In genomic region chr2:166438207-166438606, GRCm38 (mm10) we compare ENCODE assay signal across 19 mouse cellular contexts.
DNase-seq lines count a peak whose midpoint lies in the region; ATAC-seq and TF ChIP-seq lines count a peak whose summit lies in the region.
"Had no signal": no experiment of that assay in that cellular context is flagged by ENCODE, and none has a peak within 500 bp of the region (broad histone marks: within the 10 kb centered on the region; RNA-seq: fewer than 3 reads in every experiment).

No protein-coding gene starts in this region.

- no peak for TF ChIP-seq POLR2A in brain, embryonic 14.5 days (IDR thresholded peaks at IDR 0.05; ENCODE audit: borderline replicate concordance, extremely low read depth, insufficient read depth, insufficient read length, poor library complexity, severe bottlenecking)

- no peaks in the 10 kb centered on the region for H3K9me3 ChIP-seq in hindbrain, embryonic 13.5 days
- H3K9me3 ChIP-seq in hindbrain, embryonic 12.5 days (replicated peaks): no peaks in the 10 kb centered on the region
- H3K9me3 ChIP-seq in neural tube, embryonic 13.5 days: no peaks in the 10 kb centered on the region
- H3K9me3 ChIP-seq in neural tube, embryonic 15.5 days (replicated peaks): no peaks in the 10 kb centered on the region
- H3K9me3 ChIP-seq: embryonic facial prominence, embryonic 15.5 days; forebrain, embryonic 10.5 days; heart, embryonic 13.5 days had no signal

- H3K9ac ChIP-seq in hindbrain, embryonic 13.5 days: no peak overlapping the region
- no peak overlapping the region for H3K9ac ChIP-seq in hindbrain, embryonic 12.5 days
- no peak overlapping the region for H3K9ac ChIP-seq in neural tube, embryonic 13.5 days
- H3K9ac ChIP-seq in neural tube, embryonic 15.5 days (replicated peaks): no peak overlapping the region
- H3K9ac ChIP-seq: embryonic facial prominence, embryonic 15.5 days; heart, embryonic 13.5 days had no signal

- WGBS in hindbrain, embryonic 13.5 days: 61% methylated on average over 9 of the region's 9 CpGs
- WGBS in hindbrain, embryonic 12.5 days: 75% methylated on average over 9 of the region's 9 CpGs
- WGBS in neural tube, embryonic 13.5 days: 50% methylated on average over 9 of the region's 9 CpGs
- 46% methylated on average over 9 of the region's 9 CpGs for WGBS in neural tube, embryonic 15.5 days

- TF ChIP-seq CTCF in brain, embryonic 14.5 days (IDR thresholded peaks at IDR 0.05; ENCODE audit: borderline replicate concordance, extremely low read depth, insufficient read depth, insufficient read length): no peak

- ATAC-seq in hindbrain, embryonic 13.5 days (ENCODE audit: low FRiP score): no peak
- no peak for ATAC-seq in hindbrain, embryonic 12.5 days (ENCODE audit: low FRiP score)
- no peak for ATAC-seq in neural tube, embryonic 13.5 days (ENCODE audit: low read depth)
- no peak for ATAC-seq in neural tube, embryonic 15.5 days (ENCODE audit: low FRiP score)
- ATAC-seq: hindbrain, postnatal 0 days had no signal

- peaks cover 11% of the 10 kb centered on the region; the same call in 1 of the 2 replicates for H3K27me3 ChIP-seq in hindbrain, embryonic 13.5 days
- 0 out of 2 replicates have a peak, but pooled peaks cover 7% of the 10 kb centered on the region for H3K27me3 ChIP-seq in hindbrain, embryonic 12.5 days
- H3K27me3 ChIP-seq in neural tube, embryonic 13.5 days: peaks cover 4% of the 10 kb centered on the region; the same call in 1 of the 2 replicates
- H3K27me3 ChIP-seq in neural tube, embryonic 15.5 days (replicated peaks): no peaks in the 10 kb centered on the region
- H3K27me3 ChIP-seq: embryonic facial prominence, embryonic 15.5 days; heart, embryonic 13.5 days had no signal

- H3K36me3 ChIP-seq in hindbrain, embryonic 13.5 days: no peaks in the 10 kb centered on the region
- H3K36me3 ChIP-seq in hindbrain, embryonic 12.5 days: no peaks in the 10 kb centered on the region
- no peaks in the 10 kb centered on the region for H3K36me3 ChIP-seq in neural tube, embryonic 13.5 days
- no peaks in the 10 kb centered on the region for H3K36me3 ChIP-seq in neural tube, embryonic 15.5 days
- H3K36me3 ChIP-seq: embryonic facial prominence, embryonic 15.5 days; forebrain, embryonic 10.5 days; G1E; heart, embryonic 13.5 days had no signal

- peak; percentile 67 for DNase-seq in brain, embryonic 14.5 days (ENCODE audit: low read depth)
- no peak for DNase-seq in cerebellum, adult 9-11 months
- DNase-seq: adrenal gland, postnatal 10 days; cerebellum, adult 18-20 months; cerebellum, postnatal 10 days; gastrocnemius, adult 2 months; gastrocnemius, postnatal 36 days; heart, adult 11 months; heart, postnatal 36 days had no signal

- peaks cover 44% of the 10 kb centered on the region for H3K4me1 ChIP-seq in hindbrain, embryonic 13.5 days (replicated peaks)
- H3K4me1 ChIP-seq in hindbrain, embryonic 12.5 days: peaks cover 31% of the 10 kb centered on the region
- H3K4me1 ChIP-seq in neural tube, embryonic 13.5 days (replicated peaks): peaks cover 60% of the 10 kb centered on the region
- peaks cover 56% of the 10 kb centered on the region for H3K4me1 ChIP-seq in neural tube, embryonic 15.5 days

- no peak overlapping the region for H3K4me3 ChIP-seq in hindbrain, embryonic 13.5 days
- H3K4me3 ChIP-seq in hindbrain, embryonic 12.5 days: no peak overlapping the region
- H3K4me3 ChIP-seq in neural tube, embryonic 13.5 days: no peak overlapping the region
- H3K4me3 ChIP-seq in neural tube, embryonic 15.5 days (replicated peaks): no peak overlapping the region
- H3K4me3 ChIP-seq: embryonic facial prominence, embryonic 15.5 days; erythroblast, embryonic 14.5 days; forebrain, embryonic 10.5 days; gastrocnemius, adult 2 months; heart, embryonic 13.5 days had no signal

- H3K27ac ChIP-seq in hindbrain, embryonic 13.5 days: peak overlapping the region; percentile 44
- H3K27ac ChIP-seq in hindbrain, embryonic 12.5 days: no peak overlapping the region
- H3K27ac ChIP-seq in neural tube, embryonic 13.5 days (replicated peaks): peak overlapping the region; percentile 64
- no peak overlapping the region for H3K27ac ChIP-seq in neural tube, embryonic 15.5 days (replicated peaks)
- H3K27ac ChIP-seq: embryonic facial prominence, embryonic 15.5 days; forebrain, embryonic 10.5 days; gastrocnemius, adult 2 months; heart, embryonic 13.5 days; hindbrain, postnatal 0 days had no signal

- no peak overlapping the region for H3K4me2 ChIP-seq in hindbrain, embryonic 13.5 days
- H3K4me2 ChIP-seq in hindbrain, embryonic 12.5 days (replicated peaks): no peak overlapping the region
- H3K4me2 ChIP-seq in neural tube, embryonic 13.5 days: no peak overlapping the region
- no peak overlapping the region for H3K4me2 ChIP-seq in neural tube, embryonic 15.5 days
- H3K4me2 ChIP-seq: embryonic facial prominence, embryonic 15.5 days; heart, embryonic 13.5 days had no signal

Comparison
In these comparisons a context has a peak if more than half of its experiments do, and no peak if none do; other contexts are left out.
1. H3K27ac ChIP-seq: peak in hindbrain, embryonic 13.5 days (single experiment) and neural tube, embryonic 13.5 days (single experiment); none in hindbrain, embryonic 12.5 days (single experiment) and neural tube, embryonic 15.5 days (single experiment).